Mouse (Mus musculus): ENCODE measurements around the gene Lcn3.
"Not testable (repeated sequence)": the region's sequence is repeated elsewhere in the genome, so short reads cannot be mapped to it uniquely, and the experiment has no call there.

The Lcn3 gene

DNA sequence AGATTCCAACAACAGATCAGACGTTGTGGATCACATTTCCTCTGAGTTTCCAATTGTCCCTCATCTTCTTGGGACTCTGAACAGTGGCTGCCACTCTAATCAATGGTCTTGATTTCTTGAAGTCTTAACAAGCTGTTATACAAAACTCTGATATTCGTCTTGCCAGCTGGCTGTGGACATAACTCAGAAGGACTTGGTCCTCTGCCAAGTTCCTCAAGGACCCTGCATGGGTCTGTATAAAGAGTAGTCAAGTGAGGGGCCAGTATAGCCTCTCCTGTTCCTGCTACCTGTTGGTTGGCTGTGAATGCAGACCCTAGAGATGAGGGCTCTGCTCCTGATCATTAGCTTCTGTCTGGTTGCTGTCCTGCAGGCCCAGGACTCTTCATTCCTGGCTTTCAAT, at the start of gene Lcn3:
TSS of gene Lcn3 (plus strand) at position 301 of the 400 bp plus-strand sequence.
- DNase-seq: no peak

DNA sequence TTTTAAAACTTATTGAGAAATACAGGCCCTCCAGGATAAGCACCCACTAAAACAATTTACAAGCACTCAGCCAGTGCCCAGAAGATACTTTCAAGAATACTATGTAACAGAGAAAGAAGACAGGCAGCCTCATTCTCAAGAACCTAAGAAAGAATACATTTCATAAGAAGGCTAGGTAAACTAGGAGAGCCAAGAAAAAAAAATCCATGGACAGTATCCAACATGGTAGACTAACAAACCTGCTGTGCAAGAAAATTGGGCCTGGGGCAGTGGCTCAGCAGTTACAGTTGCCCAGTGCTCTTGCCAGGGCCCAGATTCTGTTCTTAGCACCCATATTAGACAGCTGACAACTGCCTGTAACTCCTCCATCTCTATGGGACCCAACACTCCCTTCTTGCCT, 48.1 kb upstream of the Lcn3 start:
- DNase-seq: no peak

DNA sequence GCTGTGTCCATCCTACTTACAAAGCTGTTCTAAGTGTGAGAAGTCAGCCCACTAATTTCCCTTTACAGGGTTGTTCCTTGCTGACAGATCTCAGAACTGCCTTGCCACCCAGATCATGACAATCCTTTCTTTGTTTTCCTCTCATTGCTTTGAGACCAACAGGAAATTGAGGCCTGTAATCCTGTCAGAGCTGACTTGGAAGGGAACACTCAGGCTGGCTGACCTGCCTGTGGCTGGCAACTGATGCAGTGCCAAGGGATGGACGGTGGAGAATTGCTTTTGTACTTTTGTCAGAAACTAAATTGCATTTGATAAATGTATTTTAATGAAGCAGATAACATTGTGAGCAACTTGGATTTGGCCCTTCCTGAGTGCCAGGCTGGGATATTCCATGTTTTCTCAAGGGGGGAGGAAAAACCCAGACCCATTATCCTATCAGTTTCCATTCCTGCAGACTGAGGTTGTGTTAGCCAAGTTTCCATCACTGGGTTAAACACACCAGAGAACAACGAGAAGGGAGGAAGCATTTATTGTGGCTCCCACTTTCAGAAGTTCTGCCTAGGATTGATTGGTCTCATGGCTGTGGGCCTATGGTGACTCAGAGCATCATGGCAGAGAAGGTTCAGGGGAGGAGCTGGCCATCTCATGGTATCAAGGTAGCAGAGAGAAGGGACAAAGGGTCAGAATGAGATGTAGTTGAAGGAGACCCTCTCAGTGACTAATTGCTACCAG, 32.0 kb upstream of the Lcn3 start:
- no peak for DNase-seq

DNA sequence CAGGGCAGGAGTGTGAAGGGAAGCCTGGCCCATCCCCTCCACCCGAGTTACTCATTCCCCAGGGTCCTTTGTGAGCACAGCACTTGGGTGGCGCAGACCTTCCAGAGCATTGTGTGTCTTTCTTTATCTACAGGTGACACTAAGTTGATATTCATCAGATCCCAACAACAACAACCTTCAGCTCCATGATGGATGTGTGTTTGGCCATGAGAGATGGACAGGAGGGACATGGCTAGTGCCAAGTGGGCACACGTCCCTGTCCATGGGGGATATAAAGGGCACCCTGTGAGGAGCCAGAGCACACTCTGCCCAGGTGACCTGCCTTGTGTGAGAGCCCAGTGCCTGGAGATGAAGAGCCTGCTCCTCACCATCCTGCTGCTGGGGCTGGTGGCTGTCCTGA, 28.7 kb upstream of the Lcn3 start, which contains the start of gene Obp2b:
TSS of gene Obp2b (plus strand) at position 301 of the 400 bp plus-strand sequence.
- DNase-seq: not testable (repeated sequence)

DNA sequence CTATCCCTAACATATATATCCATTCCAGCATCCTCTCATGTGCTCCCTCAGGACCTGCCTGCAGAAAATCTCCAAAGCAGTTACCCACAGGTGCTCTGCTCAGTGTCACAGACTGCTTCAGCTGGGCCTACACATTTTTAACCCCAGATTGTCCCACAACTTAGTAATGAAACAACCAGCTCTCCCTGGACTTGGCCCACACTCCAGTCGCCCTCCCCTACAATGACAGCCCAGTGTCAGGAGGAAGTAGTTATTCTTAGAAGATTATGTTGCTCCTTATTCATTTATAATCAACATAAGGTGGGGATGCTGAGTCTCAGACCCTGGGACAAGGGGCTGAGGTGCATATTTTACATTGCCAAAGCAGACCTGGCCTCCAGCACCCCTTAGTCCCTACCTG, 23.7 kb upstream of the Lcn3 start:
- no peak for DNase-seq

DNA sequence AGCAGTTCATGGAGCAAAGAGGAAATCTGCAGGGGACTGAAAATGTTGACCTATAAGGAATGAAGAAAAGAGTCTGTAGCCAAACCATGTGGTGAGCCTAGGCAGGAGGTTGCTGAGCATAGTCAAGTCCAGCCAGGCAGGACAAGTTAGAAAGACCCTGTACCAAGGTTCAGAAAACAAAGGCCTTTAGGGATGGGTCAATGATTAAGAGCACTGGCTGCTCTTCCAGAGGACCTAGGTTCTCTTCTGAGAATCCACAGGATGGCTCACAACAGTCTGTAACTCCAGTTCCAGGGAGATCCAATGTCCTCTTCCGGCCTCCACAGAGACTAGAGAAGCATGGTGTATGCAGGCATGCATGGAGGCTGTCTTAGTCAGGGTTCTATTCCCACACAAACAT, 11.2 kb upstream of the Lcn3 start:
- DNase-seq: no peak

DNA sequence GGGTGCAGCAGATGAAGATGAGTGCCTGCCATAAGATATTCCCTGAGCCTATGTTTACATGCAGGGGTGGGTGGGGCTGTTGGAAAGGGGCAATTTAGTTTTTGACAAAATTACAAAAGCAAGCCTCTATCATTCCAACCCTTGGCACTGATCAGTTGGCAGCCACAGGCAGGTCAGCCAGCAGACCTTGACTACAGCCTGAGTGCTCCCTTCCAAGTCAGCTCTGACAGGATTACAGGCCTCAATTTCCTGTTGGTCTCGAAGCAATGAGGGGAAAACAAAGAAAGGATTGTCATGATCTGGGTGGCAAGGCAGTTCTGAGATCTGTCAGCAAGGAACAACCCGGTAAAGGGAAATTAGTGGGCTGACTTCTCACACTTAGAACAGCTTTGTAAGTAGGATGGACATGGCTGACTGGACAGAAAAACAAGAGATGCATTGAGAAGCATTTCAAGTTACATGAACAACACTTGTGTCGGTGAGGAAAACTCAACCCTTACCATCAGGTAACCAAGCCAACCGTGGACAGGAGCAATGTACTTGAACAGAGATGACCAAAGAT, 7.2 kb upstream of the Lcn3 start:
- no peak for DNase-seq

DNA sequence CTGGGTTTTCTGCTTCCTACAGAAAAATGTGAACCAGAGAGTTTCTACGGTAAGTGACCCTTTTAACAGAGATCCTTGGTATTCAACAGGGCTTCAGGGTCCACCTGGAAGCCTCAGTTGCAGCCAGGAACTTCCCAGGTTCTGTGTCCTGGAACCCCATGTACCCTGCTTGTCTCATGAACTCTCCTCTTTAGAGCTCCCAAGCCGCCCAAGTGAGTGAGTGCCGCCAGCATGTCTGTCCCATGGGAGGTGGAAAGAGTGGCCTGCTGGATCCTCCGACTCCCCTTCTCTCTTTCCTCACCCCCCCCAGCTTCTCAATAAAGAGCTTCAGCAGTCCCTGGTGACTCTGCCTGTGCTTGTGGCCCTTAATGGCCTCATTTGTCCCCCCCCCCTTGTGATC, 2.4 kb downstream of the Lcn3 start:
- DNase-seq: no peak

DNA sequence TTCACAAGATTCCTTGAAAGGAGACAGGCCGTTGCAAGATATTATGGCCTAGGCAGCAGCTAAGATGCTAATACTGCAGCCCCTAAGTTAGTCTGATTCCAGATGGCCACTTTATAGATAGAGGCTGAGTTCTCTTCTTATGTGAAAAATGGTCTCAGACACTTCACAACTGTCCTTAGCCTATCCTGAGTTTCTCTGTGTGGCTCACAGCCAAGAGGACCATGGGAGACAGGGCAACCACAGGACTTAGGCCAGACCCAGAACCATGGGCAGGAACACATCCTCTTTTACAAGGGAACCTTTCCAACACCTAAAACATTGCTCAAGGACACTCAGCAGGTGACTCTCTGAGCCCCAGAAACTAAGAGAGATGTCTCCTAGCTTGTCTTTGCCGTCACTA, 8.1 kb downstream of the Lcn3 start:
- no peak for DNase-seq

DNA sequence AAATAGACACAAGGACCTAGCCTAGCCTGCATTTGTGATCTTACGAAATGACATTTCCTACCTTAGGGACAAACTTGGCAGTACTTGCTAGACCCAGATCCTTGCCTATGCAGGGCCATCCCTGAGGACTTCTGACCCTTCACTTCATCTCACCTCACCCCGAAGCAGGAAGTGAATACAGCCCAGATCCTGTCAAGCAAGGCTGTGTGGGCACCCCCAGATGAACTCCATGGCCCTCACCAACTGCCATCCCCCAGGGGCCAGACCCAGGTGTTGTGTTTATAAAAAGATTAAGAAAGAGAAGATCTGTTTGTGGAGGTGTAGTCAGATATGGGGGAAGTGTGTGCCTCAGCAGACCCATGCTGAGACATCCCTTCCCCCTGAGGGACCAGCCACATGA, 9.3 kb downstream of the Lcn3 start:
- no peak for DNase-seq

DNA sequence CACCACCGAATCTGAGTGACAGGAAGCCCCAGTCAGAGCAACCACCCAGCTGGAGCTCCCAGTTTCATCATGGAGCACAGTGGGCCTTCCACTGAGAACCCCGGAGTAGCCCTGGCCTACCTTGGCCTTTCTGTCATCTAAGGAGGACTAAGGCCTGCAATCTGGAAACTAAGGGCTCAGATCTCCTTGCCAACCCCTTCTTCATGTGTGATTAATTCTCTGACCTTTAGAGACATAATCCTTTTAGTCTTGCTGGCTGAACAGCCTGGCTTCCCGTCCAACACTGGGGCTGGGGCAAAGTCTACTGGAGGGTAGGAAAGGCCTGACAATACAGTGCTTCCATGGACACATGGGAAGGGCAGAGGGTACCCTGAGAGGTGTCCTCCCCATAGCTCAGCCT, 10.6 kb downstream of the Lcn3 start:
- no peak for DNase-seq

DNA sequence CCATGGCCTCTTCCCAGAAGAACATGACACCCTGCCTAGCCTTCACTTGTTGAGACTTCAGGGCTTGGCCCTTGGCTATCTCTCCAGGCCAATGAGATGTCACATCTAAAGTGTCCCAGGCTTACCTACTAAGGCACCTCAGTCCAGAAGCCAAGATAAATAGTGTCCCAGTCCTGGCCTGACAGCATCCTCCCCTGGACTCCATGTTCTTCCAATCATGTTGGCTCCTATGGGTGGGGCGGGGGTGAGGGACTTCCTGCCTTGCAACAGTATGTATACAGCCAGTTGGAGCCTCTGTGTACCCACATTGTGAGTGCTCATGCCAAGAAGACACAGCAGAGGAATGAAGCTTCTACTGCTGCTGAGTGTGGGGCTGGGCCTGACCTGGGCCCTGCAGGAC, 11.3 kb downstream of the Lcn3 start, which contains the start of gene Lcn11:
TSS of gene Lcn11 (plus strand) at position 301 of the 400 bp plus-strand sequence.
- no peak for DNase-seq

DNA sequence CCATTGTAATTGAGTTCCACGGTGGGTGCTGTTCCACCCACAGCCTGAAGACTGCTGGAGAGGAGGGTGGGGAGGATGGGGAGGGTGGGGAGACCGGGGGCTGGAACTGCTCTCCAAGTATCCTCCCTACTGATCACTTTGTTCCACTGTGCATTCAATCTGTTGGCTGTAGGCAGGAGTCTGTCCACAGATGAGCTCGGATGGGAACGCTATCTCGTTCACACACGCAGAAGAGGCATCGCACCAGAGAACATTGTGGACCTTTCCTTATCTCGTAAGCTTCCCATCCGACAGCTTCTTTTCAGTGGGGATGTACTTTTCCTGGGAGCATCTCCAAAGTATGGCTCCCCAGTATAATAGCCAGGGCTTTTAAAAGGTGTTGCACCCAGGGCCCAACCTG, 13.7 kb downstream of the Lcn3 start:
- DNase-seq: no peak

DNA sequence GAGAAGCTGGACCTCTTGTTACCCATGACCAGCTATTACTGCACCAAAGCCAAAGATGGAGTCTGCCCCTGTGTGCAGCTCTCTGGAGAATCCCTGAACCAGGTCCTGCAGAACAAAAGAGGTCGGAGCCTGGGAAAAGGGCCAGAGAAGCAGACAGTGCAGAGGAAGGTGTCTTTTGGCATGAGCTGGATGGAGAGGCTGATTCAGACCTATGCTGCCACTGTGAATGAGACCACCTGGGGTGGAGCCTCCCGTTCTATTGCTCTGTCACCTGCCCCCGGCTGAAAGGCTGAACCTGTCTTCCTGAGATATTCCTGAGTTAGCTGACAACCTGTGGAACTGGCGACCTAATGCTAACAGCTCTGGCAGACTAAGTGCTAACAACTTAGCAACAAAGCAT, 15.6 kb downstream of the Lcn3 start:
- no peak for DNase-seq

DNA sequence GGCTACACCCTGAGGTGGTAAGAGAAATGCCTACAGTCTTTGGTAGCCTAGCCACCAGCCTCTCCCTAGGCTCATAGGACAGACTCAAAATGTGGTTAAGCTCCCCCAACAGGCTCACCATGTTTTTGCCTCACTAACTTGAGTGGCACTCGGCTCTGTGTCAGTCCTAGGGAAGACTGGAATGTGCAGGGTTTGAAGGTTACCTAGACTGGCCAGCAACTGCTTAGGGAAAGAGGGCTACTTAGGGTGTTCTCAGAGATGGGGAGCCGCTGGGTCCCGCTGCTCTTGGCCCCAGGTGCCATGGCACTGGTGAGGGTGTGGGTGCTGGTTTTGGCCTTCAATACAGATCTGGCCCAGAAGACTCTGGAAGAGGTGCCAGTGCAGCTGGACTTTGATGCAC, 16.6 kb downstream of the Lcn3 start, which contains the start of gene Gm13539:
TSS of gene Gm13539 (plus strand) at position 301 of the 400 bp plus-strand sequence.
- DNase-seq: no peak

DNA sequence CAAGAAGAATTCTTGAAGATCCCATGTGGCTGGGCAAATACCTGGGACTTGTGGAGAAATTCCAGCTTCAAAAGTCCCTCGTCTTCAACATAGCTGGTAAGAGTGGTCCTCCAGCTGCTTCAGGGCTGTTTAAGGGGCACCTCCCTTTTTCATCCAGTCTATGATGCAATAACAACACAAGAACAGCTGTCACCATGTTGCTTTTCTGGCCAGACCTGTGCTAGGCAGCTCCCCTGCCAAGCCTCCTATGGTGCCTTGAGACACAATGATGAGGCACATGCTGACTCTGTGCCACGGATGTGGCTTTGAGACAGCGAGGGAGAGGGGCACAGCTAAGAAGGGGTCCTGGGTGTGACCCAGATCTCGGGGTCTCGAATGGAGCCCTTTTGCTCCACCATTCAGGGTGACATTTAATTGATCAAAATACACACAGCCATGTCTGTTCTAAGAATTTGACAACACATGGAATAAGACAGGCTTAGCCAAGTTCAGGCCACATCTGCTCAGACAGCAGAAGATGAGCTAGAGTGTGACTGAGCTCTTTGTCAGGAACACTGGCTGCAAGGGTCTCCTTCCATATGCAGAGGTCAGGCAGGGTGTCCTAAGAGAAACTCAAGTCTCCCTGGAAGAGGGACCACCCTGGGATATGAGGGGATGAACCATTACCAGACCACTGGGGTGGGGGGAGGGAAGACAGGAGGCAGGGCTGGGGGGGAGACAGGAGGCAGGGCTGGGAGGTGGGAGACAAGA, 20.4 kb downstream of the Lcn3 start:
- no peak for DNase-seq

DNA sequence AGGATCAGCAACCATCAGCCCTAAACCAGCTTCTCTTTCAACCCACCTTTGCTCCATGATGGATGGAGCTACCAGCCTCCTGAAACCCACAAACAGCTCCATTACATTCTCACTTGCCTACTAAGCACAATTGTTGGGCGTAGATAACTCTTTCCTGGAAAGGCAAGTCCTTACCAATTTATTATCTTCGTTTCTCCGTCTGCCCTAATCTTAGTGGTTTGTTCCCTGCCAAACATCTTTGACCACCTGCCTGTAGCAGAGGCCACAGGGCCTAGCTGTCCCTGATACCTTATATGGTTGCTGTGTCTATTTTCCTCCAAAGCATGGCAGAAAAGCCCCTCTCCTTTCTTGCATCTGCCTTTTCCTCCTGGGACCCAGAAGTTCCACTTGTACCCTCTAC, 23.7 kb downstream of the Lcn3 start:
- no peak for DNase-seq

DNA sequence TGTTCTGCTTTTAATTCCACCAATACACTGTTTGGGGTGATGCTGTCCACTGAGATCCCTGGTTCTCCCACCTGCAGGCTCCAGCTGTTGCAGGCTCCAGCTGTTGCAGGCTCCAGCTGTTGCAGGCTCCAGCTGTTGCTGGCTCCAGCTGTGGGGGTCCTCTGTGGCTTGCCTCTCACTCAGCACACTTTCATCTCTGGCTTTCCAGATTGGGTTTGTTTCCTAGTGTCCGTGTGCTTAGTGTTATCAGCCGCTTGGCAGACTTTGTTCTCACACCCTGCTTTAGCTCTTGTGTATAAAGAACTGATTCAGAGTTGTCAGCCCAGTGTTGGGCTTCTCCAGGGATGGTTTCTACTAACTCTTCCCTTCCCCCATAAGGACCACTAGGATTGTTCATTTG, 32.3 kb downstream of the Lcn3 start:
- no peak for DNase-seq

DNA sequence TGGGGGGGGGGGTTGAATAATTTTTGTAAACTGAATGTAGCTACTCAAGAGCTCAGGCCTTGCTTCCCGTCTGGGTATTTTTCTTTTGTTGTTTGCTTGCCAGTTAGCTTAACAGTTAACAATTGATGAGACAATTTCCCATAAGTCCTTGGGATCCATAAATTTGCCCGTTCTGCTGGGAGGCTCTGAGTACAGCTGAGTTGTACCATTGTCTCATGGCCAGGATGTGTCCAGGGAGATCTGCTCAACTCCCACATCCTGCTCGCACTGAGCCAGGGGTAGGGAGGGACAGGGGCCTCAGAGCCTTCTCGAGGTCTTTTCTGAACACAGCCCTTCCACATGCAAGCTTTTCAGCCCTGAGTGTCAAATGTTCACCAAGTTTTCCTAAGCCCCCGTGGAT, 32.7 kb downstream of the Lcn3 start:
- DNase-seq: no peak

DNA sequence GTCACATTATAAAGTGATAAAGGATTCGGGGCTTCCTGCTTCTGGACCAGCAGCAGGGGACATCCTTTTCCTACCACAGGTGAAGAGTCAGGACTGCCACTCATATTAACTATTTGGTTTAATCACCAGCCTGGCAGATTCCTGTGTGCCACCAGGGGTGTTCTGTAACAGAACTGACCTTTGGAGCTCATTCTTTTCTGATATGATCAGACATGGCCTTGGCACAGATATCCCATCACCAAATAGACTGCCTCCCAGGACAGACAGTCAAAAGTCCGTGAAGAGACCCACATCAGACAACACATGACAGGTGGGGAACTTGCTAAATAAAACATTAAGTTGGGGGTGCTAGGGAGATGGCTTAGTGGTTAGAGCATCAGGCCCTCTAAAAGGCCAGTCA, 46.3 kb downstream of the Lcn3 start:
- no peak for DNase-seq

DNA sequence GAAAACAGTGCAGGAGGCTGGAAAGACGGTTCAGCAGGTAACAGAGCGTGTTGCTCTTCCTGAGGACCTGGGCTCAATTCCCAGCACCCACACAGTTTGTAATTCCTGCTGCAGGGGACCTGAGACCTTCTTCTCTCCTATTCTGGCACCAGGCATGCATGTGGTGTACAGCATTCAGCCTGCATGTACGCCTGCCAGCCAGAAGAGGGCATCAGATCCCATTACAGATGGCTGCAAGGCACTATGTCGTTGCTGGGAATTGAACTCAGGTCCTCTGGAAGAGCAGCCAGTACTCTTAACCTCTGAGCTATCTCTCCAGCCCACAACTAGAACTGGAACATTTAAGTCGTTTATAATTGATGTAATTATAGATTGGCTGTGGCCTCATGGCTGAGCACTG, 48.0 kb downstream of the Lcn3 start:
- no peak for DNase-seq

DNA sequence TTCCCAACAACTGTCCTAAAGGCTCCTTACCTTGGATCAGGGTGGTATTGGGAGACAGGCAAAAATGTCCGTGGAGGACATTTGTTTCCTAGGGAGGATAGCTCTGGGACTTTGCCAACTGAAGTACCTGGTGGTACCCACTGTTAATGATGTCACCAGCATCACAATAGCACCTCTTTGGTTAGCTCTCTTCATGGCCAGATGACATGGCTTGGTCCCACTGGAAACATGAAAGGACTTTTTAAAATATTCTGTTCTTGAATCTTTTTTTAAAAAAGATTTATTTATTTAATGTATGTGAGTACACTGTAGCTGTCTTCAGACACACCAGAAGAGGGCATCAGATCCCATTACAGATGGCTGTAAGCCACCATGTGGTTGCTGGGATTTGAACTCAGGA, 50.4 kb downstream of the Lcn3 start, which contains the start of gene Glt6d1:
TSS of gene Glt6d1 (minus strand) at position 101 of the 400 bp plus-strand sequence.
- not testable (repeated sequence) for DNase-seq
